Mouse (Mus musculus) spleen, embryonic (tissue): ENCODE measurements at regions not wholly inside any gene's neighbourhood (a gene's known extent, or its start where the extent isn't known, plus 50 kb on each side); places are given as distances from the start of the nearest gene placed in this dataset.
"Not testable (repeated sequence)": the region's sequence is repeated elsewhere in the genome, so short reads cannot be mapped to it uniquely, and the experiment has no call there.

Experiments used
- CTCF ChIA-PET: fragments of 350-600 bp; sonication (Branson Sonifier 250); formaldehyde crosslinking; loops from one replicate; lab custom pipeline; 2022; lab: Charles Lee

- CTCF ChIA-PET = no interaction called here
Measured at GRCm38 (mm10) chr16:69937514-69938194, 74.1 kb upstream of the Speer2 start.

- CTCF ChIA-PET = no interaction called here
Measured at GRCm38 (mm10) chr16:69943635-69944034, 80.1 kb upstream of the Speer2 start.

GRCm38 (mm10) chr16:69948783-69949182, 85.2 kb upstream of the Speer2 start:
- CTCF ChIA-PET = no interaction called here

GRCm38 (mm10) chr16:69949339-69949738, 85.8 kb upstream of the Speer2 start:
- CTCF ChIA-PET = no interaction called here

- CTCF ChIA-PET = no interaction called here
Measured at GRCm38 (mm10) chr16:69951581-69951980, 88.0 kb upstream of the Speer2 start.

GRCm38 (mm10) chr16:69966561-69966960, 103.0 kb upstream of the Speer2 start:
- CTCF ChIA-PET = not testable (repeated sequence)

- CTCF ChIA-PET = no interaction called here
Measured at GRCm38 (mm10) chr16:69979813-69980527, 116.4 kb upstream of the Speer2 start.

GRCm38 (mm10) chr16:69984320-69984719, 120.8 kb upstream of the Speer2 start:
- CTCF ChIA-PET = no interaction called here

GRCm38 (mm10) chr16:69991907-69992470, 128.4 kb upstream of the Speer2 start:
- CTCF ChIA-PET = no interaction called here

- CTCF ChIA-PET = no interaction called here
Measured at GRCm38 (mm10) chr16:69992715-69993114, 129.2 kb upstream of the Speer2 start.

- CTCF ChIA-PET = no interaction called here
Measured at GRCm38 (mm10) chr16:70006863-70007262, 143.3 kb upstream of the Speer2 start.

- CTCF ChIA-PET = no interaction called here
Measured at GRCm38 (mm10) chr16:70016980-70017379, 153.4 kb upstream of the Speer2 start.

GRCm38 (mm10) chr16:70019564-70019963, 156.0 kb upstream of the Speer2 start:
- CTCF ChIA-PET = interaction anchor here (0.7 kb wide), 1 partner anchor 181 kb away, joined by 3 read pairs; no protein-coding TSS in a partner anchor

GRCm38 (mm10) chr16:70021436-70021835, 157.9 kb upstream of the Speer2 start:
- CTCF ChIA-PET = no interaction called here

- CTCF ChIA-PET = no interaction called here
Measured at GRCm38 (mm10) chr16:70028649-70029048, 165.1 kb upstream of the Speer2 start.

- CTCF ChIA-PET = no interaction called here
Measured at GRCm38 (mm10) chr16:70045547-70045946, 182.0 kb upstream of the Speer2 start.

- CTCF ChIA-PET = no interaction called here
Measured at GRCm38 (mm10) chr16:70046009-70046408, 182.5 kb upstream of the Speer2 start.

GRCm38 (mm10) chr16:70049850-70050249, 186.3 kb upstream of the Speer2 start:
- CTCF ChIA-PET = interaction anchor here (0.6 kb wide), 1 partner anchor 48 kb away, joined by 3 read pairs; no protein-coding TSS in a partner anchor

GRCm38 (mm10) chr16:70071471-70071870, 207.9 kb upstream of the Speer2 start:
- CTCF ChIA-PET = no interaction called here

GRCm38 (mm10) chr16:70073740-70074139, 210.2 kb upstream of the Speer2 start:
- CTCF ChIA-PET = no interaction called here

- CTCF ChIA-PET = no interaction called here
Measured at GRCm38 (mm10) chr16:70079497-70079896, 216.0 kb upstream of the Speer2 start.

- CTCF ChIA-PET = no interaction called here
Measured at GRCm38 (mm10) chr16:70091291-70091690, 222.5 kb upstream of the Gbe1 start.

- CTCF ChIA-PET = no interaction called here
Measured at GRCm38 (mm10) chr16:70091963-70092362, 221.8 kb upstream of the Gbe1 start.
